26 mouse cellular contexts compared by ENCODE assay signal in genomic region chr3:105090147-105090546, GRCm38 (mm10). TPM values are rescaled to one million over a fixed set of nuclear protein-coding genes. Genes with fewer than 3 reads are reported as not detected.
"Had no signal": no experiment of that assay in that cellular context is flagged by ENCODE, and none has a peak within 500 bp of the region (broad histone marks: within the 10 kb centered on the region; RNA-seq: fewer than 3 reads in every experiment).

No protein-coding gene starts in this region.

- ATAC-seq: midbrain, embryonic 16.5 days had no signal

- H3K27me3 ChIP-seq: neural tube, embryonic 13.5 days; neural tube, embryonic 15.5 days; stomach, embryonic 15.5 days had no signal

- H3K9ac ChIP-seq: liver, embryonic 14.5 days; lung, embryonic 14.5 days; neural tube, embryonic 13.5 days; neural tube, embryonic 15.5 days; stomach, embryonic 15.5 days had no signal

- DNase-seq: lung, adult 18-20 months; lung, embryonic 14.5 days; lung, postnatal 10 days; lung, postnatal 4 days; midbrain, embryonic 14.5 days; retina, postnatal 1 day; right cerebral cortex, adult 18-20 months; right cerebral cortex, postnatal 25 days; right cerebral cortex, postnatal 4 days; spleen, adult 18-20 months; thymus, adult 18-20 months; thymus, postnatal 14 days; thymus, postnatal 36 days had no signal

- H3K36me3 ChIP-seq: midbrain, embryonic 10.5 days; neural tube, embryonic 13.5 days; neural tube, embryonic 15.5 days; stomach, embryonic 15.5 days had no signal

- H3K4me1 ChIP-seq: neural tube, embryonic 13.5 days; stomach, embryonic 15.5 days had no signal

- H3K9me3 ChIP-seq: megakaryocyte, embryonic 14.5 days; midbrain, embryonic 10.5 days; neural tube, embryonic 13.5 days; neural tube, embryonic 15.5 days; stomach, embryonic 15.5 days had no signal

- H3K27ac ChIP-seq: liver, embryonic 14.5 days; midbrain, embryonic 10.5 days; neural tube, embryonic 13.5 days; neural tube, embryonic 15.5 days; stomach, embryonic 15.5 days had no signal

- H3K4me3 ChIP-seq: megakaryocyte, embryonic 14.5 days; midbrain, embryonic 10.5 days; myocyte; neural tube, embryonic 13.5 days; neural tube, embryonic 15.5 days; stomach, embryonic 15.5 days had no signal

- H3K4me2 ChIP-seq: lung, embryonic 14.5 days; neural tube, embryonic 13.5 days; neural tube, embryonic 15.5 days; stomach, embryonic 15.5 days had no signal

RNA-seq across cellular contexts. Expression of gene 4930564D02Rik, which starts 23.5 kb away (rescaled TPM):
- polyA plus RNA-seq: liver, embryonic 14.5 days; liver, embryonic 16.5 days; lung, embryonic 14.5 days; lung, embryonic 16.5 days; midbrain, embryonic 10.5 days; midbrain, embryonic 14.5 days; midbrain, embryonic 16.5 days; myocyte; neural tube, embryonic 11.5 days; neural tube, embryonic 13.5 days; neural tube, embryonic 15.5 days; small intestine, adult 2 months; stomach, embryonic 15.5 days; thymus, postnatal 0 days had no signal
